Mouse (Mus musculus) mouse embryonic stem cell (cell line): Measurements from ENCODE around the gene Ryr2.
"Not testable (repeated sequence)": the region's sequence is repeated elsewhere in the genome, so short reads cannot be mapped to it uniquely, and the experiment has no call there.

Experiments used
- in situ Hi-C, 2 experiments: fragments of 300-500 bp; cut with MboI; formaldehyde crosslinking; loops; 1 replicate in 1 of 2; 3 replicates in 1 of 2; pipeline ENCODE4 v1.14.3; 2019 to 2020; ENCODE audit warnings: low sequenced_read_pairs in 2 of 2, low pct_unique_long_range_greater_than_20kb in 1 of 2, mixed read lengths in 1 of 2; ENCODE audit not compliant: unreplicated experiment in 1 of 2

Ryr2 gene

GRCm38 (mm10) chr13:11985056-11985455, 121.7 kb downstream of the Ryr2 start:
- in situ Hi-C loops = no loop called here

- in situ Hi-C loops = no loop called here
These were observed 127.7 kb downstream of the Ryr2 start for GRCm38 (mm10) chr13:11978997-11979396.

DNA sequence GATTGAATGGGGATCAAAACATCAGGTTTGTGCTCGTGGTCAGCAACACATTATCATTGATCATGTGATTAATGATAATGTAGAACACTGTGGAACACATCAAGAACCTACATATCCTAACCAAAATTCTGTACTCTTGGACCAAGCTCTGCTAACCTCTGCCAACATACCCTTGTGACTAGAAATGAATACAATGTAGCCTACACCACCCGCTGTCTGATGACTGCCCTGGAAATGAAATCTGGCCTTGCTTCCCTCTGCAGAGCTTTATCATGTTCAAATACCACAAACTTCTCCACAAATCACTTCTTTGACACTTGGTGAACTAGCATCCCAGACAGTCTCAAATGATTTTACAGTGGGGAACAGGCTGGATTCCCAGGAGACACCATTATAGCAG, 128.4 kb downstream of the Ryr2 start:
- in situ Hi-C loops = no loop called here

DNA sequence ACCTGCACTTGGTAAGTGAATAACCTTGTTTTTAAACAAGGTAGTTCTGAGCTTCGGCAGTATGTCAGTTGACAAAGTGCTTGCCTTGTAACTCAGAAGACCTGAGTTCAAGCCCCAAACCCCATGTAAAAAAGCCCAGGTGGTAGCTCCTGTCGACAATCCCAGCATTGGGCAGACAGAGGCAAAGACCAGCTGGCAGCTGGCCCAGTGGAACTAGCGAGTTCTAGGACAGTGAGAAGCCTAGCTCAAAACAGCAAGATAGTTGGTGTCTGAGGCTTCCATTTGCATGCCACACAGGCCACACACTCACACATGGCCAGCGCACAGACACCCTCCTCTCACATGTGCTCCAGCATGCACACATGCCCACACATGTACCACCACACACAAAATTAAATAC, 129.1 kb downstream of the Ryr2 start:
- in situ Hi-C loops = no loop called here

GRCm38 (mm10) chr13:11964391-11964790, 142.4 kb downstream of the Ryr2 start:
- in situ Hi-C loops = no loop called here

DNA sequence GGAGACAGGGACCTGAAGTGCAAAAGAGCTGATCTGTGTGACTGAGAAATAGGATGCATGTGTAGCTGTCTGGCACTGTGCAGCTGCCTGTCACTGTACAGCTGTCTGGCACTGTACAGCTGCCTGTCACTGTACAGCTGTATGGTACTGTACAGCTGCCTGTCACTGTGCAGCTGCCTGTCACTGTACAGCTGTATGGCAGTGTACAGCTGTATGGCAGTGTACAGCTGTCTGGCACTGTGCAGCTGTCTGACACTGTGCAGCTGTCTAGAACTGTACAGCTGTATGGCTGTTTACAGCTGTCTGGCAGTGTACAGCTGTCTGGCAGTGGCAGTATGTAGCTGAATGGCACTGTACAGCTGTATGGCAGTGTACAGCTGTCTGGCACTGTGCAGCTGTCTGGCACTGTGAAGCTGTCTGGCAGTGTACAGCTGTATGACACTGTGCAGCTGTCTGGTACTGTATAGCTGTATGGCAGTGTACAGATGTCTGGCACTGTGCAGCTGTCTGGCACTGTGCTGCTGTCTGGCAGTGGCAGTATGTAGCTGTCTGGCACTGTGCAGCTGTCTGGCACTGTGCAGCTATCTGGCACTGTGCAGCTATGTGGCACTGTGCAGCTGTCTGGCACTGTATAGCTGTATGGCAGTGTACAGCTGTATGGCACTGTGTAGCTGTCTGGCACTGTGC, 147.1 kb downstream of the Ryr2 start:
- in situ Hi-C loops = no loop called here

DNA sequence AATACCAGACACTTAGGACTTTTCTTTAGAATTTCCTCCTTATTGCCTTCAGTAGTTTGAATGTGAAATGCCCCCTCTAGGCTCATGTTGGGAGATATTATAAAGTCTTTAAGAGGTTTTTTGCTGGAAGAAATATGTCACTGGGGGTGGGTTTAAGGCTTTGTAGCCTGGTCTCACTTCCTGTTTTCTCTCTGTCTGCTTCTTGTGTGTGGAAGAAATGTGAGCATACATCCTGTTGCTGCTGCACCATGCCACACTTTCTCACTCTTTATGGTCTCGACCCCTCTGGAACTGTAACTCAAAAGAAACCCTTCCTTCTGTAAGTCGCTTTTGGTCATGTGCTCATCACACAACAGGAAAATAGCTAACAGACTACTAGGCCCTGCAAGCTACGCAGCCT, 147.9 kb downstream of the Ryr2 start:
- in situ Hi-C loops = no loop called here

DNA sequence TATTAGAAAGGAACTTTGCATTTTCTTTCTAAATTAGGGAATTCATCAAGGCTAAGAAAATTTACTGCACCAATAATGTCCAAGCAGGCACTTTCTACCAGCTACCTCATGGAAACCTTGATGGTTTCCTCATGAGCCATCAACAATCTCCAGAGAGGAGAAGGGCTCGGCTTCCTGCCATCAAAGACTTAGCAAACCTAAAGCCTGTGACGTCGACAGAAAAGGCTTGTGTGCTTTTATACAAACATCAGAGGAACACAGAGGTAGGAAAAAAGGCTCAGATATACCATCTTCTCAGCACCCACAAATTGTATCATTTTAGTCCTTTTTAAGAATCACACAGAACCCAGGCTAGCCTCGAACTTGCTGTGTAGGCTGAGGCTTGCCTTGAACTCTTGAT, 148.5 kb downstream of the Ryr2 start:
- in situ Hi-C loops = no loop called here

DNA sequence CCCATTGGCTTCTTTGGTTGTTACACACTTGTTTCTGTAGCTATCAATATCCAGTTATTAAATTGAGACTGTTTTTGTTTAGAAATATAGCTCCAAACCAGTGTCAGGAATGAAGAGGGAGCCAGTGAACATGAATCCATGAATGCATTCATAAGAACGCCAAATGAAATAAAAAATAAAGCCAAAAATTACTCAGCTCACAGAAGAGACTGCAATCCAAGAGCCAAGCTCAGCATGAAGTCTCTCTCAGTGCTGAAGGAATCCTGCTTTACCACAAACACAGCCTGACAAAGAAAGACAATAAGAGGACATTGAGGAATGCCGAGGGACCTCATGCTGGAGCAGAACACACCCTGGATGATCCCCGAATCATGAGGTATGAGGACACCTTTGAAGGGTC, 154.8 kb downstream of the Ryr2 start:
- in situ Hi-C loops = no loop called here

GRCm38 (mm10) chr13:11945740-11946139, 161.0 kb downstream of the Ryr2 start:
- in situ Hi-C loops = no loop called here

GRCm38 (mm10) chr13:11941724-11942123, 165.0 kb downstream of the Ryr2 start:
- in situ Hi-C loops = no loop called here

GRCm38 (mm10) chr13:11934297-11935060, 172.3 kb downstream of the Ryr2 start:
- in situ Hi-C loops = not testable (repeated sequence)

DNA sequence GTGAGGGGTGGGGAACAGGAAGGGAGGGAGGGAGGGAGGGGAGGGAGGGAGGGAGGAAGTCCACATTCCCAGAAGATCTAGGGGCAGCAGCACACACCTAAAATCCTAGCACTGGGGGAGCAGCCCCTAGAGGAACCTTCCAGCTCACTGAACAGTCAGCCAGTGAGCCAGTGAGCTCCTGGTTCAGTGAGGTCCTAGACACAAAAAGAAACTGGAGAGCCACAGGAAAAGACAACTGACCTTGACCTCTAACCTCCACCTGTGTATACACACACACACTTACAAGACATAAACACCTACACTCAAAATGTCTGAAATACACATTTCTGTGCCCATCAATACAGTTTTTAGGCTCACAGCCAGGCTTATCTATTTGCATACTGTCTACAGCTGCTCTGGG, 173.4 kb downstream of the Ryr2 start:
- in situ Hi-C loops = no loop called here

DNA sequence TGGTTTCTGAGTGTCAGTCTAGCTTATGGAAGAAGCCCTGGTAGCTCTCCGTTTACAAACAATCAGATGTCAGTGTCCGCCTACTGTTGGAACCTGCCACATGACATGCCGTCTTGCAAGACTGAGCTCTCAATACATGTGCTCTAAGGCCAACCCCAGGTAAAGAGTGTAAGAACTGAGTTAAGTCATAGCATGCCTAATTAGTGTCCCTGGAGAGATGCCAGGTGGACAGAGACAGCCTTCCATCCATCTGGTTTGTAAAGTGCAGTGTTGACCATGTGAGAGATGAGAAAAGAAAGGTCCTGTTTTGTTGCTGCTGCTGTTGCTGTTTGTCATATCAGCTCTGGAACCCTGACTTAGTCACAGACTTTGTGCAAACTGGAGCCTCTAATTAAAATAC, 178.0 kb downstream of the Ryr2 start:
- in situ Hi-C loops = loop anchor here in 1 of 2 experiments (5.0 kb wide), 1 partner anchor 96 kb away; no protein-coding TSS in a partner anchor

GRCm38 (mm10) chr13:11927727-11928126, 179.0 kb downstream of the Ryr2 start:
- in situ Hi-C loops = loop anchor here in 1 of 2 experiments (5.0 kb wide), 1 partner anchor 95 kb away; no protein-coding TSS in a partner anchor

- in situ Hi-C loops = loop anchor here in 1 of 2 experiments (5.0 kb wide), 1 partner anchor 95 kb away; no protein-coding TSS in a partner anchor
These were observed 179.8 kb downstream of the Ryr2 start for GRCm38 (mm10) chr13:11926720-11927500.

DNA sequence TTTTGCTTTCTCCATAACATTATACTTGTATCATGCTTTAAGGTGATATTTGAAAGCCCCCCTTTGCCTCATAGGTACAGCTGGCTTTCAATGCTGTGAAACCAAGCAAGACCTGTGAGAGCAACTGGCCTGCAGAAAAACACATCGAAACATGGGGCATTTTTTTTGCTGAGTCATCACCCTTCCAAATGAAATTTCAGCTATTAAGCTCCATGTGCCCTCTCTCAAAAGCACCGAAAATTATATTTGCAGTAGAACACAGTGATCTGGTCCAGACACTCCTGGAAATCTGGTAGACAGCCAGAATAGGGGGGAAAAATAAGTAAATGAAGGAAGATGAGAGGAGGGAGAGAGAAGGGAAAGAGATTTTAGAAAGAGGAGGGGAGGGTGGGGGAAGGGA, 180.5 kb downstream of the Ryr2 start:
- in situ Hi-C loops = loop anchor here in 1 of 2 experiments (5.0 kb wide), 1 partner anchor 94 kb away; no protein-coding TSS in a partner anchor

DNA sequence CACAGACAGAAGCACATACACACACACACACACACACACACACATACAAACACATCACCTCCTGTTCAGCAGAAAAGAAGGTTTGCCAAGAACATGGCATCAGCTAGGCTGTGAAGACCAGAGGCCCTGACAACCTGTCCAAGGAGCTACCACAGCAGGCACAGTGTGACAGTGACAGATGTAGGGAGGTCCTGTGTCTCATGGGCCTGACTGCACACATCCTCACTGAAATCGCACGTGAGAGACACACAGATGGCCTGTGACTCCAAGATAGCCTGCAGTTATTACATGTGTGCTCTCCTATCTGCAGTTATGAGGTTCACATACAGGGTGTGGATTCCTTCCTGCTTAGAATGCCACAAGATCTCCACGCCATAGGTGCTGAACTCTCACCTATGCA, 182.0 kb downstream of the Ryr2 start:
- in situ Hi-C loops = loop anchor here in 1 of 2 experiments (5.0 kb wide), 1 partner anchor 92 kb away; no protein-coding TSS in a partner anchor

GRCm38 (mm10) chr13:11920495-11920894, 186.2 kb downstream of the Ryr2 start:
- in situ Hi-C loops = no loop called here
